Mouse (Mus musculus) hindbrain, postnatal 0 days (tissue): Measurements from ENCODE around the gene Phf5a. TPM values are rescaled to one million over a fixed set of nuclear protein-coding genes. Genes with fewer than 3 reads are reported as not detected.

Experiments used
- ATAC-seq: fragments of 200-750 bp; cut with Nextera tagmentation; 2 replicates; pipeline ENCODE4 v1.8.0; 2017; ENCODE audit warnings: mild to moderate bottlenecking, moderate TSS enrichment, moderate library complexity
- DNase-seq: peaks from one replicate; pipeline ENCODE4 v3.0.0-alpha.2; 2015; ENCODE audit warnings: low spot score
- H3K27ac ChIP-seq: fragments of 300-500 bp; sonication (generic); 2 replicates; pipeline ENCODE4 v1.5.1; 2014; ENCODE audit warnings: mild to moderate bottlenecking
- H3K27me3 ChIP-seq: fragments of 300-500 bp; sonication (generic); 2 replicates; pipeline ENCODE4 v1.6.1; 2014; ENCODE audit warnings: low read length, mixed read lengths; ENCODE audit not compliant: insufficient read depth
- H3K36me3 ChIP-seq: fragments of 300-500 bp; sonication (generic); 2 replicates; pipeline ENCODE4 v1.6.1; 2014; ENCODE audit warnings: low read length, mixed read lengths; ENCODE audit not compliant: insufficient read depth
- H3K4me1 ChIP-seq: fragments of 300-500 bp; sonication (generic); 2 replicates; pipeline ENCODE4 v1.6.1; 2014; ENCODE audit warnings: antibody characterized with exemption, low read length, mixed read lengths; ENCODE audit not compliant: insufficient read depth
- H3K4me2 ChIP-seq: fragments of 300-500 bp; sonication (generic); 2 replicates; pipeline ENCODE4 v1.6.1; 2014; ENCODE audit warnings: low read depth, mild to moderate bottlenecking, low read length, moderate library complexity, mixed read lengths
- H3K4me3 ChIP-seq: fragments of 300-500 bp; sonication (generic); 2 replicates; pipeline ENCODE4 v1.5.1; 2014; ENCODE audit warnings: low read length
- H3K9ac ChIP-seq: fragments of 300-500 bp; sonication (generic); replicated peaks from 2 replicates; pipeline ENCODE4 v1.6.1; 2014; ENCODE audit warnings: mild to moderate bottlenecking, low read length, moderate library complexity, mixed read lengths
- H3K9me3 ChIP-seq: fragments of 300-500 bp; sonication (generic); 2 replicates; pipeline ENCODE4 v1.6.1; 2016; ENCODE audit warnings: low read length, mixed read lengths
- CTCF ChIP-seq: IDR thresholded peaks from 2 replicates; pipeline ENCODE4 v1.5.1; 2016; ENCODE audit warnings: antibody characterized with exemption, control low read depth, low read depth
- WGBS: fragments of 180-500 bp; shearing (Covaris S2); extraction: QIAGEN DNeasy Blood & Tissue Kit; methylation state at CpG from one replicate; pipeline ENCODE4 v1.1.7; 2014; 5-methylcytosine and 5-hydroxymethylcytosine counted together
- polyA plus RNA-seq: library from polyadenylated mRNA; unstranded; fragments of >200 nt; fragmentation: Nextera tagmentation; extraction: Ambion mirVana; gene quantifications from 2 replicates; pipeline ENCODE4 v1.2.1, GENCODE M21; 2015
- total RNA-seq: library from RNA; depleted of rRNA; stranded (reverse); fragments of >200 nt; gene quantifications from 2 replicates; pipeline ENCODE4 v1.2.3, GENCODE M21; 2014

Phf5a gene
- total and polyA plus RNA-seq, 2 experiments from 2014 or later: 29.7 to 110 TPM

- 85% methylated on average over 9 of the region's 9 CpGs for WGBS
- no peak for TF ChIP-seq CTCF
- no peak for ATAC-seq
These were observed 22.6 kb downstream of the Phf5a start for GRCm38 (mm10) chr15:81849104-81849503.

GRCm38 (mm10) chr15:81848301-81848700, 23.4 kb downstream of the Phf5a start:
- Histone ChIP-seq H3K4me1 (no peaks in the 10 kb centered on the region), H3K27me3 (no peaks in the 10 kb centered on the region), H3K9me3 (no peaks in the 10 kb centered on the region), H3K4me2 (no peak overlapping the region), H3K9ac (no peak overlapping the region), H3K4me3 (no peak overlapping the region), H3K36me3 (peaks cover 30% of the 10 kb centered on the region), H3K27ac (no peak overlapping the region)
- WGBS: 42% methylated on average over 7 of the region's 7 CpGs
- peak; percentile 64 for DNase-seq
- peak; percentile 72 for TF ChIP-seq CTCF
- no peak for ATAC-seq

More at GRCm38 (mm10) chr15:81849104-81849503, 22.6 kb downstream of the Phf5a start:
- H3K9ac ChIP-seq: no peak overlapping the region
- DNase-seq: no peak
- no peaks in the 10 kb centered on the region for H3K27me3 ChIP-seq
- no peaks in the 10 kb centered on the region for H3K4me1 ChIP-seq
- no peaks in the 10 kb centered on the region for H3K9me3 ChIP-seq
- peaks cover 30% of the 10 kb centered on the region for H3K36me3 ChIP-seq
- no peak overlapping the region for H3K4me3 ChIP-seq
- no peak overlapping the region for H3K4me2 ChIP-seq
- no peak overlapping the region for H3K27ac ChIP-seq

GRCm38 (mm10) chr15:81847861-81848260, 23.9 kb downstream of the Phf5a start:
- Histone ChIP-seq H3K27me3 (no peaks in the 10 kb centered on the region), H3K27ac (no peak overlapping the region), H3K4me2 (no peak overlapping the region), H3K9me3 (no peaks in the 10 kb centered on the region), H3K36me3 (peaks cover 30% of the 10 kb centered on the region), H3K4me3 (no peak overlapping the region), H3K4me1 (no peaks in the 10 kb centered on the region), H3K9ac (no peak overlapping the region)
- 76% methylated on average over 5 of the region's 5 CpGs for WGBS
- no peak for ATAC-seq
- no peak for TF ChIP-seq CTCF
- DNase-seq: no peak

GRCm38 (mm10) chr15:81847161-81847560, 24.6 kb downstream of the Phf5a start:
- Histone ChIP-seq H3K27me3 (no peaks in the 10 kb centered on the region), H3K36me3 (peaks cover 30% of the 10 kb centered on the region), H3K4me1 (no peaks in the 10 kb centered on the region), H3K4me2 (no peak overlapping the region), H3K9ac (no peak overlapping the region), H3K9me3 (no peaks in the 10 kb centered on the region), H3K27ac (no peak overlapping the region), H3K4me3 (no peak overlapping the region)
- WGBS: 86% methylated on average over 4 of the region's 4 CpGs
- no peak for DNase-seq
- TF ChIP-seq CTCF: no peak
- ATAC-seq: no peak

- Histone ChIP-seq H3K36me3 (peaks cover 29% of the 10 kb centered on the region), H3K9ac (no peak overlapping the region), H3K27ac (no peak overlapping the region), H3K4me1 (no peaks in the 10 kb centered on the region), H3K9me3 (no peaks in the 10 kb centered on the region), H3K27me3 (no peaks in the 10 kb centered on the region), H3K4me3 (no peak overlapping the region), H3K4me2 (no peak overlapping the region)
- TF ChIP-seq CTCF: no peak
- ATAC-seq (no peak), DNase-seq (no peak)
- 83% methylated on average over 9 of the region's 9 CpGs for WGBS
These were observed 25.0 kb downstream of the Phf5a start for GRCm38 (mm10) chr15:81846755-81847154.

- ATAC-seq: no peak
- 42% methylated on average over 4 of the region's 4 CpGs for WGBS
- DNase-seq: no peak
These were observed 26.0 kb downstream of the Phf5a start for GRCm38 (mm10) chr15:81845724-81846123.

GRCm38 (mm10) chr15:81845033-81845625, 26.6 kb downstream of the Phf5a start:
- Histone ChIP-seq H3K4me1 (no peaks in the 10 kb centered on the region), H3K27ac (no peak overlapping the region), H3K9me3 (no peaks in the 10 kb centered on the region), H3K27me3 (no peaks in the 10 kb centered on the region), H3K9ac (no peak overlapping the region), H3K36me3 (peaks cover 13% of the 10 kb centered on the region), H3K4me3 (no peak overlapping the region), H3K4me2 (no peak overlapping the region)
- no peak for DNase-seq
- ATAC-seq: no peak
- TF ChIP-seq CTCF: no peak
- WGBS: 60% methylated on average over 5 of the region's 5 CpGs

More at GRCm38 (mm10) chr15:81845724-81846123, 26.0 kb downstream of the Phf5a start:
- H3K36me3 ChIP-seq: peaks cover 19% of the 10 kb centered on the region
- TF ChIP-seq CTCF: no peak
- no peaks in the 10 kb centered on the region for H3K9me3 ChIP-seq
- H3K27ac ChIP-seq: no peak overlapping the region
- H3K4me1 ChIP-seq: no peaks in the 10 kb centered on the region
- no peak overlapping the region for H3K9ac ChIP-seq
- H3K4me3 ChIP-seq: no peak overlapping the region
- H3K27me3 ChIP-seq: no peaks in the 10 kb centered on the region
- H3K4me2 ChIP-seq: no peak overlapping the region
